Mouse (Mus musculus): ENCODE data around the gene Mlxip.

The Mlxip gene

GRCm38 (mm10) chr5:123432305-123432874 is 37.8 kb downstream of the Mlxip start:
- no peak for DNase-seq (ENCODE audit: low read depth, low spot score)

- DNase-seq (ENCODE audit: low read depth, low spot score), result no peak
These were observed 41.6 kb downstream of the Mlxip start for GRCm38 (mm10) chr5:123436071-123436779.

GRCm38 (mm10) chr5:123436780-123437175 is 42.2 kb downstream of the Mlxip start:
- DNase-seq (ENCODE audit: low read depth, low spot score), result no peak

- no peak for DNase-seq (ENCODE audit: low read depth, low spot score)
These were observed 43.8 kb downstream of the Mlxip start for GRCm38 (mm10) chr5:123438381-123438780.

GRCm38 (mm10) chr5:123439312-123439711 is 44.7 kb downstream of the Mlxip start:
- no peak for DNase-seq (ENCODE audit: low read depth, low spot score)

- no peak for DNase-seq (ENCODE audit: low read depth, low spot score)
These were observed 45.3 kb downstream of the Mlxip start for GRCm38 (mm10) chr5:123439941-123440340.

- DNase-seq (ENCODE audit: low read depth, low spot score), result no peak
These were observed 46.1 kb downstream of the Mlxip start for GRCm38 (mm10) chr5:123440664-123441063.

GRCm38 (mm10) chr5:123442283-123442682 is 47.7 kb downstream of the Mlxip start:
- no peak for DNase-seq (ENCODE audit: low read depth, low spot score)

- DNase-seq (ENCODE audit: low read depth, low spot score), result peak; percentile 26
These were observed 49.5 kb downstream of the Mlxip start for GRCm38 (mm10) chr5:123444069-123444468.

- DNase-seq (ENCODE audit: low read depth, low spot score), result no peak
These were observed 50.3 kb downstream of the Mlxip start for GRCm38 (mm10) chr5:123444849-123445334.

- no peak for DNase-seq (ENCODE audit: low read depth, low spot score)
These were observed 57.3 kb downstream of the Mlxip start for GRCm38 (mm10) chr5:123451886-123452285.

GRCm38 (mm10) chr5:123461420-123461819 is 66.8 kb downstream of the Mlxip start:
- no peak for DNase-seq (ENCODE audit: low read depth, low spot score)

- no peak for DNase-seq (ENCODE audit: low read depth, low spot score)
These were observed 70.0 kb downstream of the Mlxip start for GRCm38 (mm10) chr5:123464638-123465037.

GRCm38 (mm10) chr5:123470784-123471400 is 76.3 kb downstream of the Mlxip start:
- no peak for DNase-seq (ENCODE audit: low read depth, low spot score)

- no peak for DNase-seq (ENCODE audit: low read depth, low spot score)
These were observed 79.2 kb downstream of the Mlxip start for GRCm38 (mm10) chr5:123473817-123474216.

GRCm38 (mm10) chr5:123487659-123488395 is 93.2 kb downstream of the Mlxip start:
- DNase-seq (ENCODE audit: low read depth, low spot score), result no peak

- DNase-seq (ENCODE audit: low read depth, low spot score), result no peak
These were observed 94.7 kb downstream of the Mlxip start, which contains the start of the genes Lrrc43 and Il31 for GRCm38 (mm10) chr5:123489112-123489785. Gene Lrrc43, plus strand, starts transcription at chr5:123489305. Gene Il31, minus strand, starts transcription at chr5:123489489.

GRCm38 (mm10) chr5:123489935-123490334 is 95.3 kb downstream of the Mlxip start:
- DNase-seq (ENCODE audit: low read depth, low spot score), result no peak

GRCm38 (mm10) chr5:123499717-123500116 is 105.1 kb downstream of the Mlxip start:
- DNase-seq (ENCODE audit: low read depth, low spot score), result no peak

GRCm38 (mm10) chr5:123501973-123502372 is 107.4 kb downstream of the Mlxip start:
- DNase-seq (ENCODE audit: low read depth, low spot score), result no peak

All from WW6 (cell line).